Mouse (Mus musculus): ENCODE measurements around the gene Serpina3k.
"Not testable (repeated sequence)": the region's sequence is repeated elsewhere in the genome, so short reads cannot be mapped to it uniquely, and the experiment has no call there.

Gene Serpina3k

GRCm38 (mm10) chr12:104388477-104388876 lies 50.2 kb downstream of the Serpina3k start:
- in situ Hi-C loops (cut with MboI, MseI): no loop called here

- in situ Hi-C loops (cut with MboI, MseI): not testable (repeated sequence)
Measured at GRCm38 (mm10) chr12:104391057-104391456, 52.8 kb downstream of the Serpina3k start.

Data from regulatory T cell (primary cell).